Mouse (Mus musculus) MEL (cell line): ENCODE results near the gene Ephb3. TPM values are rescaled to one million over a fixed set of nuclear protein-coding genes. Genes with fewer than 3 reads are reported as not detected.
A peak's percentile ranks its signal among the peaks of the same experiment; 100 is the strongest.

Experiments used
- DNase-seq: peaks from one replicate; pipeline ENCODE4 v3.0.0; 2011; ENCODE audit warnings: low read depth, low spot score
- H3K27ac ChIP-seq: 2 replicates; pipeline ENCODE4 v1.5.1; 2012; ENCODE audit warnings: low read depth, mild to moderate bottlenecking, control low read depth, low read length, moderate library complexity; ENCODE audit not compliant: control insufficient read depth
- H3K27me3 ChIP-seq, 2 experiments: fragments of 150-350 bp in 1 of 2; sonication (generic) in 1 of 2; 2 replicates each; pipeline ENCODE4 v1.6.1; 2012; ENCODE audit warnings: low read length in 2 of 2, mild to moderate bottlenecking in 2 of 2, improper control_type of control experiment in 1 of 2, moderate library complexity in 1 of 2; ENCODE audit not compliant: insufficient read depth in 2 of 2, control insufficient read depth in 1 of 2
- H3K36me3 ChIP-seq, 2 experiments: 2 replicates each; pipeline ENCODE4 v1.6.1; 2012 to 2014; ENCODE audit warnings: low read length in 2 of 2, improper control_type of control experiment in 1 of 2, inconsistent platforms in 1 of 2, mild to moderate bottlenecking in 1 of 2; ENCODE audit not compliant: insufficient read depth in 2 of 2, control insufficient read depth in 1 of 2
- H3K4me1 ChIP-seq, 2 experiments: fragments of 150-350 bp in 1 of 2; sonication (generic) in 1 of 2; 2 replicates each; pipeline ENCODE4 v1.6.1; 2012; ENCODE audit warnings: low read length in 2 of 2, improper control_type of control experiment in 1 of 2, mild to moderate bottlenecking in 1 of 2; ENCODE audit not compliant: insufficient read depth in 2 of 2, control insufficient read depth in 1 of 2
- H3K4me3 ChIP-seq, 2 experiments: fragments of 150-350 bp in 1 of 2; sonication (generic) in 1 of 2; 2 replicates each; pipeline ENCODE4 v1.5.1; 2012; ENCODE audit warnings: low read depth in 2 of 2, low read length in 2 of 2, mild to moderate bottlenecking in 2 of 2, moderate library complexity in 2 of 2, control low read depth in 1 of 2, improper control_type of control experiment in 1 of 2; ENCODE audit not compliant: control insufficient read depth in 1 of 2, insufficient read depth in 1 of 2
- H3K79me2 ChIP-seq: 2 replicates; pipeline ENCODE4 v1.6.1; 2012; ENCODE audit warnings: mild to moderate bottlenecking, low read length, moderate library complexity; ENCODE audit not compliant: control insufficient read depth, poor library complexity, insufficient read depth
- H3K9ac ChIP-seq: 2 replicates; pipeline ENCODE4 v1.6.1; 2012; ENCODE audit warnings: low read depth, mild to moderate bottlenecking, control low read depth, low read length, moderate library complexity; ENCODE audit not compliant: control insufficient read depth, poor library complexity, severe bottlenecking
- H3K9me3 ChIP-seq: fragments of 150-350 bp; sonication (generic); replicated peaks from 2 replicates; pipeline ENCODE4 v1.6.1; 2012; ENCODE audit warnings: mild to moderate bottlenecking, low read length, improper control_type of control experiment, moderate library complexity; ENCODE audit not compliant: insufficient read depth
- BHLHE40 ChIP-seq: IDR thresholded peaks from 2 replicates; pipeline ENCODE4 v1.6.1; 2012; ENCODE audit warnings: low read depth, mild to moderate bottlenecking, inconsistent platforms, low read length, improper control_type of control experiment, borderline replicate concordance
- CTCF ChIP-seq, 3 experiments: IDR thresholded peaks in 2 of 3; conservative IDR thresholded peaks in 1 of 3; 2 replicates each; pipeline ENCODE4 v1.5.1; 2011 to 2012; ENCODE audit warnings: low read length in 3 of 3, low read depth in 2 of 3, mild to moderate bottlenecking in 2 of 3, improper control_type of control experiment in 1 of 3, inconsistent platforms in 1 of 3, mixed read lengths in 1 of 3, moderate library complexity in 1 of 3; ENCODE audit not compliant: control insufficient read depth in 1 of 3, insufficient read depth in 1 of 3, poor library complexity in 1 of 3, severe bottlenecking in 1 of 3
- ELF1 ChIP-seq: IDR thresholded peaks from 2 replicates; pipeline ENCODE4 v1.6.1; 2014; ENCODE audit warnings: low read depth, mild to moderate bottlenecking, inconsistent platforms, low read length, improper control_type of control experiment, moderate library complexity
- EP300 ChIP-seq, 2 experiments: IDR thresholded peaks; 2 replicates each; pipeline ENCODE4 v1.6.1; 2011; ENCODE audit warnings: improper control_type of control experiment in 2 of 2, low read length in 2 of 2, low read depth in 1 of 2, mild to moderate bottlenecking in 1 of 2
- ETS1 ChIP-seq: IDR thresholded peaks from 2 replicates; pipeline ENCODE4 v1.6.1; 2012; ENCODE audit warnings: low read depth, mild to moderate bottlenecking, inconsistent platforms, low read length, improper control_type of control experiment, moderate library complexity
- GABPA ChIP-seq: IDR thresholded peaks from 2 replicates; pipeline ENCODE4 v1.6.1; 2012; ENCODE audit warnings: low read depth, mild to moderate bottlenecking, inconsistent platforms, low read length, improper control_type of control experiment, moderate library complexity
- JUND ChIP-seq: IDR thresholded peaks from 2 replicates; pipeline ENCODE4 v1.6.1; 2011; ENCODE audit warnings: low read depth, mild to moderate bottlenecking, improper control_type of control experiment, low read length
- MAX ChIP-seq: IDR thresholded peaks from 2 replicates; pipeline ENCODE4 v1.6.1; 2011; ENCODE audit warnings: low read length, improper control_type of control experiment
- MAZ ChIP-seq: IDR thresholded peaks from 2 replicates; pipeline ENCODE4 v1.6.1; 2012; ENCODE audit warnings: low read depth, mild to moderate bottlenecking, inconsistent platforms, low read length, improper control_type of control experiment
- MYB ChIP-seq: IDR thresholded peaks from 2 replicates; pipeline ENCODE4 v1.6.1; 2011; ENCODE audit warnings: mild to moderate bottlenecking, low read depth, low read length, improper control_type of control experiment
- MYC ChIP-seq: IDR thresholded peaks from 2 replicates; pipeline ENCODE4 v1.6.1; 2011; ENCODE audit warnings: low read depth, mild to moderate bottlenecking, low read length, improper control_type of control experiment, moderate library complexity
- POLR2AphosphoS5 ChIP-seq: IDR thresholded peaks from 2 replicates; pipeline ENCODE4 v1.6.1; 2012; ENCODE audit warnings: low read depth, borderline replicate concordance, mild to moderate bottlenecking, inconsistent platforms, low read length, moderate library complexity, mixed read lengths
- SIN3A ChIP-seq: IDR thresholded peaks from 2 replicates; pipeline ENCODE4 v1.6.1; 2012; ENCODE audit warnings: low read length, improper control_type of control experiment, inconsistent platforms
- TCF12 ChIP-seq: IDR thresholded peaks from 2 replicates; pipeline ENCODE4 v1.6.1; 2014; ENCODE audit warnings: low read depth, mild to moderate bottlenecking, inconsistent platforms, low read length, improper control_type of control experiment, moderate library complexity
- UBTF ChIP-seq: IDR thresholded peaks from 2 replicates; pipeline ENCODE4 v1.6.1; 2012; ENCODE audit warnings: low read depth, mild to moderate bottlenecking, inconsistent platforms, low read length, improper control_type of control experiment, moderate library complexity, borderline replicate concordance; ENCODE audit not compliant: insufficient read depth
- USF1 ChIP-seq: IDR thresholded peaks from 2 replicates; pipeline ENCODE4 v1.6.1; 2014; ENCODE audit warnings: low read depth, mild to moderate bottlenecking, inconsistent platforms, low read length, improper control_type of control experiment, moderate library complexity
- ZC3H11A ChIP-seq: IDR thresholded peaks from 2 replicates; pipeline ENCODE4 v1.6.1; 2012; ENCODE audit warnings: low read depth, mild to moderate bottlenecking, inconsistent platforms, low read length, improper control_type of control experiment
- ZMIZ1 ChIP-seq: IDR thresholded peaks from 2 replicates; pipeline ENCODE4 v1.6.1; 2012; ENCODE audit warnings: low read depth, mild to moderate bottlenecking, inconsistent platforms, low read length, improper control_type of control experiment, moderate library complexity
- ZNF384 ChIP-seq: IDR thresholded peaks from 2 replicates; pipeline ENCODE4 v1.6.1; 2012; ENCODE audit warnings: low read depth, mild to moderate bottlenecking, inconsistent platforms, low read length, improper control_type of control experiment
- polyA plus RNA-seq, 2 experiments: library from polyadenylated mRNA; stranded (reverse) in 1 of 2; unstranded in 1 of 2; fragments of >175 nt in 1 of 2; fragments of >200 nt in 1 of 2; gene quantifications; 2 replicates each; pipeline versions ENCODE4 v1.2.1 to v1.2.4; 2012; ENCODE audit warnings: low replicate concordance in 2 of 2, low read depth in 1 of 2; ENCODE audit not compliant: insufficient read length in 2 of 2, insufficient read depth in 1 of 2, missing spikeins in 1 of 2
- total RNA-seq: library from RNA; depleted of rRNA; stranded (reverse); fragments of 300-350 nt; gene quantifications from 2 replicates; pipeline ENCODE4 v1.2.3, GENCODE M21; 2012

Gene Ephb3
- total and polyA plus RNA-seq, 3 experiments, result 0.46 to 2.9 TPM; not detected in 1

DNA sequence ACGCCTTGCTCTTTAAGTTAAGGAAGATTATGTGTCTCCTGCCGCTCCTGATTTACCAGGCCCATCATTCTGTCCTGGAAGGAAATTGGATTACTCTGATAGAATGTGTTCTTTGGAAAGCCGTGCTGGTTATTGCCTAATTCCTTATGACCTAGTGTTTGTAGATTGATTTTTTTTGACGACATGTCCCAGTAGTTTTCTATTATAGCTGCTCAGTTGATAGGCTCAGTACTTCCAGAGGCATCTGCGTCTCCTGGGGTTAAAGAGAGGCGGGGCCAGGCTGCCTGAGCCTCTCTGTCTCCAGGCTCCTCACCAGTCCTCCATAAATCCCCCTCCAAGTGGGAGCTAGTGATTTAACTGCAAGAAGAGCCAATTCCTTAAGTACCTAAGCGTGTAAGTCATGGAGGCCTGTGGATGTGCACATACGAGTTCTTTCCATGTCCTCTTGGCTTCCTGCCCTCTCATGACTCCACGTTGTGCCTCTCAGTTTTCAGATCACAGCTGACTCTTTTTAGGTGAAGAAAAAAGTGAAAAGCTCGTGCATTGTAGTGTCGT, 47.9 kb downstream of the Ephb3 start:
- H3K27me3 ChIP-seq, result no peaks in the 10 kb centered on the region
- peaks cover 0 to 15% of the 10 kb centered on the region in 2 experiments; a peak in 2 of 4 replicates for H3K36me3 ChIP-seq
- H3K9ac ChIP-seq, result no peak overlapping the region
- TF ChIP-seq CTCF (IDR thresholded peaks at IDR 0.05 in 2 of 3, conservative IDR thresholded peaks at IDR 0.05 in 1 of 3; ENCODE audit: control insufficient read depth in 1 of 3, insufficient read depth in 1 of 3, low read depth in 2 of 3, low read length in 3 of 3, poor library complexity in 1 of 3, severe bottlenecking in 1 of 3), result no peak
- no peak for TF ChIP-seq JUND
- no peak for TF ChIP-seq ZMIZ1
- no peak for TF ChIP-seq MAX
- TF ChIP-seq GABPA, result no peak
- TF ChIP-seq MYC, result no peak
- TF ChIP-seq MYB, result no peak
- no peak for TF ChIP-seq ZC3H11A
- no peak for TF ChIP-seq ELF1
- no peak for TF ChIP-seq MAZ
- no peak for TF ChIP-seq POLR2AphosphoS5
- H3K79me2 ChIP-seq, result no peaks in the 10 kb centered on the region
- no peak overlapping the region for H3K4me3 ChIP-seq
- H3K27ac ChIP-seq, result no peak overlapping the region
- no peaks in the 10 kb centered on the region for H3K9me3 ChIP-seq
- peaks cover 0 to 31% of the 10 kb centered on the region in 2 experiments; a peak in 2 of 4 replicates for H3K4me1 ChIP-seq
- DNase-seq, result no peak

GRCm38 (mm10) chr16:21255574-21256304, 51.2 kb downstream of the Ephb3 start:
- peaks cover 0 to 15% of the 10 kb centered on the region in 2 experiments; a peak in 2 of 4 replicates for H3K36me3 ChIP-seq
- TF ChIP-seq UBTF (no peak), MAZ (no peak), POLR2AphosphoS5 (no peak), ZC3H11A (no peak), GABPA (no peak), EP300 (IDR thresholded peaks at IDR 0.05; ENCODE audit: low read depth in 1 of 2, low read length in 2 of 2) (peak; percentile 37 to 58; a peak in 1 of 4 replicates), BHLHE40 (peak; percentile 57; the same call in 1 of the 2 replicates), ZNF384 (peak; percentile 70), ETS1 (peak; percentile 64), USF1 (peak; percentile 78), TCF12 (0 out of 2 replicates have a peak, but pooled peaks have one; percentile 14), SIN3A (peak; percentile 48; the same call in 1 of the 2 replicates)
- TF ChIP-seq, all 39 proteins: peak for 7
- H3K27me3 ChIP-seq, result no peaks in the 10 kb centered on the region
- no peaks in the 10 kb centered on the region for H3K79me2 ChIP-seq
- peaks cover 0 to 31% of the 10 kb centered on the region in 2 experiments; a peak in 2 of 4 replicates for H3K4me1 ChIP-seq
- H3K9me3 ChIP-seq, result no peaks in the 10 kb centered on the region
- no peak overlapping the region for H3K4me3 ChIP-seq
- H3K9ac ChIP-seq, result no peak overlapping the region
- H3K27ac ChIP-seq, result peak overlapping the region; percentile 60
- DNase-seq, result peak; percentile 78
